Mouse (Mus musculus) cortical plate, adult 2 months (tissue): Measurements from ENCODE around the gene Kdr.

Experiments
- CTCF ChIP-seq: fragments of 200-500 bp; IDR thresholded peaks from 2 replicates; pipeline ENCODE4 v1.5.1; 2011; ENCODE audit warnings: mild to moderate bottlenecking, control low read depth, low read length; ENCODE audit not compliant: insufficient read depth; ENCODE audit errors: extremely low read depth
- POLR2A ChIP-seq: fragments of 200-500 bp; IDR thresholded peaks from 2 replicates; pipeline ENCODE4 v1.6.1; 2011; ENCODE audit warnings: mild to moderate bottlenecking, low read length, control low read depth; ENCODE audit not compliant: insufficient read depth; ENCODE audit errors: extremely low read depth

DNA sequence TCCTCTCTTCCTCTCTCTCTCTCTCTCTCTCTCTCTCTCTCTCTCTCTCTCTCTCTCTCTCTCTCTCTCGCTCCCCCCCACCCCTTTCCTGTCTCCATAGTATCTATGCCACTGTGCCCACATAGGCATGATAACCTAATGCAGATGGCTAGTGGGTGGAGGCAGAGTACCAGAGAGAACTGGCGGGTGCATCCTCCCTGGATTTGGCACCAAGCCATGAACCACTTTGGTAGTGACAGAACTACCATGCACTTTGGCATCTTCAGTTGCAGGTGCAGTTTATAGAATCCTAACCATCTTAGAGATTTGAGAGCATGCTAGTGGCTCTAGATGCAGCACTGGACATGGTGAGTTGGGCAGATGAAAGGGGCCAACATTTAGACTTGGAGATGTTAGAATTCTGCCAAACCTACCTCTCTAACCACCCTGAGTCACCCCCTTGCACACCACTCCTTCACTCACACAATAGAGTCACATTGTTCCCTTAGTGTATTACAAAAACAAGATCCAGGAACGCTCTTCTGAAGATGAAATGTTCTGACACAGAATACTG is 23.4 kb downstream of the Kdr start:
- TF ChIP-seq CTCF = no peak
- TF ChIP-seq POLR2A = no peak
